In genomic region chr12:111927338-111927737, GRCm38 (mm10) we compare ENCODE assay signal across 16 mouse cellular contexts. TPM values are rescaled to one million over a fixed set of nuclear protein-coding genes. Genes with fewer than 3 reads are reported as not detected.
DNase-seq lines count a peak whose midpoint lies in the region; ATAC-seq and TF ChIP-seq lines count a peak whose summit lies in the region.
"Had no signal": no experiment of that assay in that cellular context is flagged by ENCODE, and none has a peak within 500 bp of the region (broad histone marks: within the 10 kb centered on the region; RNA-seq: fewer than 3 reads in every experiment).

No protein-coding gene starts in this region.

- H3K9ac ChIP-seq in hindbrain, embryonic 16.5 days (ENCODE audit: low read depth, low read length), result no peak overlapping the region
- no peak overlapping the region for H3K9ac ChIP-seq in hindbrain, embryonic 11.5 days (ENCODE audit: low read depth, low read length)
- H3K9ac ChIP-seq: limb, embryonic 12.5 days; neural tube, embryonic 15.5 days had no signal

- ATAC-seq in hindbrain, embryonic 16.5 days, result peak; percentile 79
- ATAC-seq in hindbrain, embryonic 11.5 days (ENCODE audit: low FRiP score), result no peak
- ATAC-seq in hematopoietic stem cell, adult 5-6 weeks (replicated peaks in 1 of 2; ENCODE audit: insufficient read depth in 1 of 2, low FRiP score in 2 of 2, low TSS enrichment in 1 of 2, low read depth in 1 of 2, poor library complexity in 2 of 2, severe bottlenecking in 2 of 2), result peak; percentile 36 to 73

- no peak for TF ChIP-seq POLR2A in kidney, adult 2 months (IDR thresholded peaks at IDR 0.05; ENCODE audit: low read depth, low read length)

- H3K27ac ChIP-seq in hindbrain, embryonic 16.5 days (ENCODE audit: low read depth, low read length), result no peak overlapping the region
- H3K27ac ChIP-seq in hindbrain, embryonic 11.5 days (ENCODE audit: low read depth, low read length), result no peak overlapping the region
- H3K27ac ChIP-seq in kidney, adult 2 months (ENCODE audit: insufficient read depth, low read depth, low read length), result no peak overlapping the region
- H3K27ac ChIP-seq: neural tube, embryonic 15.5 days had no signal

- 75% methylated on average over 1 of the region's 1 CpGs for WGBS in hindbrain, embryonic 16.5 days
- 75% methylated on average over 1 of the region's 1 CpGs for WGBS in hindbrain, embryonic 11.5 days
- WGBS in kidney, adult 2 months, result 88% methylated on average over 1 of the region's 1 CpGs

- no peaks in the 10 kb centered on the region for H3K9me3 ChIP-seq in hindbrain, embryonic 16.5 days (ENCODE audit: control insufficient read depth, low read length)
- no peaks in the 10 kb centered on the region for H3K9me3 ChIP-seq in hindbrain, embryonic 11.5 days (ENCODE audit: control insufficient read depth, low read length)
- H3K9me3 ChIP-seq: G1E; limb, embryonic 12.5 days; megakaryocyte, embryonic 14.5 days; neural tube, embryonic 15.5 days had no signal

- H3K4me2 ChIP-seq in hindbrain, embryonic 16.5 days (ENCODE audit: low read length), result no peak overlapping the region
- no peak overlapping the region for H3K4me2 ChIP-seq in hindbrain, embryonic 11.5 days (replicated peaks; ENCODE audit: low read depth, low read length)
- H3K4me2 ChIP-seq: limb, embryonic 12.5 days; neural tube, embryonic 15.5 days had no signal

- no peaks in the 10 kb centered on the region for H3K36me3 ChIP-seq in hindbrain, embryonic 16.5 days (ENCODE audit: control insufficient read depth, insufficient read depth, low read length)
- no peaks in the 10 kb centered on the region for H3K36me3 ChIP-seq in hindbrain, embryonic 11.5 days (ENCODE audit: control insufficient read depth, insufficient read depth, low read length)
- no peaks in the 10 kb centered on the region for H3K36me3 ChIP-seq in kidney, adult 2 months (ENCODE audit: control insufficient read depth, insufficient read depth, low read length)
- H3K36me3 ChIP-seq: G1E; limb, embryonic 12.5 days; neural tube, embryonic 15.5 days had no signal

- H3K4me1 ChIP-seq in hindbrain, embryonic 16.5 days (ENCODE audit: control insufficient read depth, insufficient read depth, low read depth, low read length), result no peaks in the 10 kb centered on the region; the same call in none of the 2 replicates
- no peaks in the 10 kb centered on the region for H3K4me1 ChIP-seq in hindbrain, embryonic 11.5 days (replicated peaks; ENCODE audit: control insufficient read depth, insufficient read depth, low read length)
- H3K4me1 ChIP-seq in kidney, adult 2 months (ENCODE audit: control insufficient read depth, insufficient read depth, low read length), result no peaks in the 10 kb centered on the region

- no peak for TF ChIP-seq CTCF in kidney, adult 2 months (conservative IDR thresholded peaks at IDR 0.05; ENCODE audit: insufficient read depth, insufficient read length, low read depth, low read length)

- no peaks in the 10 kb centered on the region for H3K27me3 ChIP-seq in hindbrain, embryonic 16.5 days (replicated peaks; ENCODE audit: control insufficient read depth, insufficient read depth, low read length)
- no peaks in the 10 kb centered on the region for H3K27me3 ChIP-seq in hindbrain, embryonic 11.5 days (ENCODE audit: control insufficient read depth, insufficient read depth, low read length)
- no peaks in the 10 kb centered on the region for H3K27me3 ChIP-seq in kidney, adult 2 months (replicated peaks; ENCODE audit: control insufficient read depth, insufficient read depth, low read length)
- H3K27me3 ChIP-seq: limb, embryonic 12.5 days; megakaryocyte, embryonic 14.5 days; neural tube, embryonic 15.5 days had no signal

- DNase-seq in cerebellum, adult 11-12 months, result peak; percentile 50
- no peak for DNase-seq in cerebellum, adult 8-10 months
- no peak for DNase-seq in hindbrain, embryonic 11.5 days (ENCODE audit: low spot score)
- DNase-seq in lung, postnatal 4 days, result peak; percentile 61 to 85
- no peak for DNase-seq in kidney, adult 2 months
- DNase-seq in adrenal gland, postnatal 4 days (ENCODE audit: low spot score in 2 of 2), result no peak
- DNase-seq: adrenal gland, adult 2 months; cerebellum, adult 9-11 months had no signal

- no peak overlapping the region for H3K4me3 ChIP-seq in hindbrain, embryonic 16.5 days (ENCODE audit: low read length)
- no peak overlapping the region for H3K4me3 ChIP-seq in hindbrain, embryonic 11.5 days (ENCODE audit: low read depth, low read length)
- no peak overlapping the region for H3K4me3 ChIP-seq in kidney, adult 2 months (ENCODE audit: insufficient read depth, low read depth, low read length)
- H3K4me3 ChIP-seq: limb, embryonic 12.5 days; megakaryocyte, embryonic 14.5 days; neural tube, embryonic 15.5 days had no signal

RNA-seq across cellular contexts. Expression of gene Ppp1r13b, which starts 19.4 kb away (rescaled TPM):
- polyA plus RNA-seq in hindbrain, embryonic 16.5 days (2015; fragmentation: Nextera tagmentation; extraction: Ambion mirVana), result 17.9 and 36.4 TPM in 2 replicates
- polyA plus RNA-seq in hindbrain, embryonic 11.5 days (2014; fragmentation: Nextera tagmentation; extraction: Ambion mirVana), result 8.3 and 9.5 TPM in 2 replicates
- 25.8 and 34.7 TPM in 2 replicates for total RNA-seq in hematopoietic stem cell, adult 5-6 weeks (2017)
- 11.2 and 11.7 TPM in 2 replicates for polyA plus RNA-seq in kidney, adult 2 months (2012; rRNA removed)
- 10 to 100 TPM; 26.7 to 30.5 TPM for total RNA-seq in adrenal gland, postnatal 4 days (2021)

RNA-seq across cellular contexts. Expression of gene Atp5mpl, which starts 39.4 kb away (rescaled TPM):
- polyA plus RNA-seq in hindbrain, embryonic 16.5 days (2015; fragmentation: Nextera tagmentation; extraction: Ambion mirVana), result 694 and 757 TPM in 2 replicates
- 582 and 583 TPM in 2 replicates for polyA plus RNA-seq in hindbrain, embryonic 11.5 days (2014; fragmentation: Nextera tagmentation; extraction: Ambion mirVana)
- 222 and 478 TPM in 2 replicates for total RNA-seq in hematopoietic stem cell, adult 5-6 weeks (2017)
- 91.8 and 126 TPM in 2 replicates for polyA plus RNA-seq in kidney, adult 2 months (2012; rRNA removed)
- total RNA-seq in adrenal gland, postnatal 4 days (2021), result 100 to 1,000 TPM; 402 to 432 TPM

RNA-seq across cellular contexts. Expression of gene Tdrd9, which starts 44.0 kb away (rescaled TPM):
- polyA plus RNA-seq in hindbrain, embryonic 16.5 days (2015; fragmentation: Nextera tagmentation; extraction: Ambion mirVana), result 0.24 and 0.29 TPM in 2 replicates
- polyA plus RNA-seq in hindbrain, embryonic 11.5 days (2014; fragmentation: Nextera tagmentation; extraction: Ambion mirVana), result 0.37 and 0.81 TPM in 2 replicates
- total RNA-seq in hematopoietic stem cell, adult 5-6 weeks (2017), result 0.30 TPM in 1 of 2 replicates, not detected in the other
- 0.07 TPM in 1 of 2 replicates, not detected in the other for polyA plus RNA-seq in kidney, adult 2 months (2012; rRNA removed)
- total RNA-seq in adrenal gland, postnatal 4 days (2021), result under 1 TPM; 0.34 to 0.40 TPM
- polyA plus RNA-seq: adrenal gland, adult 2 months; G1E had no signal

RNA-seq across cellular contexts. Expression of gene Rd3l, which starts 53.8 kb away (rescaled TPM):
- not detected in 2 replicates for polyA plus RNA-seq in hindbrain, embryonic 16.5 days (2015; fragmentation: Nextera tagmentation; extraction: Ambion mirVana)
- polyA plus RNA-seq in hindbrain, embryonic 11.5 days (2014; fragmentation: Nextera tagmentation; extraction: Ambion mirVana), result not detected in 2 replicates
- total RNA-seq in hematopoietic stem cell, adult 5-6 weeks (2017), result 0.50 TPM in 1 of 2 replicates, not detected in the other
- not detected in 2 replicates for polyA plus RNA-seq in kidney, adult 2 months (2012; rRNA removed)
- not detected for total RNA-seq in adrenal gland, postnatal 4 days (2021)
- total RNA-seq: adrenal gland, adult 2 months had no signal
- polyA plus RNA-seq: adrenal gland, adult 2 months; G1E; large intestine, adult 2 months; limb, embryonic 12.5 days; neural tube, embryonic 15.5 days; small intestine, adult 2 months had no signal

Comparison
In these comparisons a context has a peak if more than half of its experiments do, and no peak if none do; other contexts are left out.
1. DNase-seq: peak in cerebellum, adult 11-12 months (single experiment) and lung, postnatal 4 days (2 of 2); none in cerebellum, adult 8-10 months (single experiment), hindbrain, embryonic 11.5 days (single experiment), kidney, adult 2 months (single experiment) and adrenal gland, postnatal 4 days (0 of 2).